Mouse (Mus musculus) midbrain, embryonic 14.5 days (tissue): ENCODE data around the gene Eif4g3. TPM values are rescaled to one million over a fixed set of nuclear protein-coding genes. Genes with fewer than 3 reads are reported as not detected.
A peak's percentile ranks its signal among the peaks of the same experiment; 100 is the strongest.

Experiments
- ATAC-seq: fragments of 200-750 bp; cut with Nextera tagmentation; 2 replicates; pipeline ENCODE4 v1.8.0; 2017; ENCODE audit warnings: moderate number of reproducible peaks, moderate library complexity; ENCODE audit not compliant: low FRiP score, low TSS enrichment
- DNase-seq: peaks from one replicate; pipeline ENCODE4 v3.0.0-alpha.2; 2015
- H3K27ac ChIP-seq: fragments of 300-500 bp; sonication (generic); replicated peaks from 2 replicates; pipeline ENCODE4 v1.5.1; 2014; ENCODE audit warnings: mild to moderate bottlenecking, low read depth, low read length, moderate library complexity
- H3K27me3 ChIP-seq: fragments of 300-500 bp; sonication (generic); 2 replicates; pipeline ENCODE4 v1.6.1; 2014; ENCODE audit warnings: low read length, control low read depth, mixed read lengths; ENCODE audit not compliant: control insufficient read depth, insufficient read depth
- H3K36me3 ChIP-seq: fragments of 300-500 bp; sonication (generic); 2 replicates; pipeline ENCODE4 v1.6.1; 2014; ENCODE audit warnings: low read length, control low read depth; ENCODE audit not compliant: control insufficient read depth, insufficient read depth
- H3K4me1 ChIP-seq: fragments of 300-500 bp; sonication (generic); 2 replicates; pipeline ENCODE4 v1.6.1; 2014; ENCODE audit warnings: mild to moderate bottlenecking, antibody characterized with exemption, low read length, control low read depth; ENCODE audit not compliant: control insufficient read depth, insufficient read depth
- H3K4me2 ChIP-seq: fragments of 300-500 bp; sonication (generic); 2 replicates; pipeline ENCODE4 v1.6.1; 2014; ENCODE audit warnings: mild to moderate bottlenecking, low read length, moderate library complexity
- H3K4me3 ChIP-seq: fragments of 300-500 bp; sonication (generic); replicated peaks from 2 replicates; pipeline ENCODE4 v1.5.1; 2014; ENCODE audit warnings: low read depth, low read length
- H3K9ac ChIP-seq: fragments of 300-500 bp; sonication (generic); replicated peaks from 2 replicates; pipeline ENCODE4 v1.6.1; 2014; ENCODE audit warnings: mild to moderate bottlenecking, low read length, moderate library complexity
- H3K9me3 ChIP-seq: fragments of 300-500 bp; sonication (generic); 2 replicates; pipeline ENCODE4 v1.6.1; 2016; ENCODE audit warnings: low read length, control low read depth, mixed read lengths; ENCODE audit not compliant: control insufficient read depth
- WGBS: fragments of 180-500 bp; shearing (Covaris S2); extraction: QIAGEN DNeasy Blood & Tissue Kit; methylation state at CpG from one replicate; pipeline ENCODE4 v1.1.7; 2014; 5-methylcytosine and 5-hydroxymethylcytosine counted together
- polyA plus RNA-seq: library from polyadenylated mRNA; unstranded; fragments of >200 nt; fragmentation: Nextera tagmentation; extraction: Ambion mirVana; gene quantifications from 2 replicates; pipeline ENCODE4 v1.2.1, GENCODE M21; 2014

Gene Eif4g3
- polyA plus RNA-seq, 1 experiment from 2014 or later: 63.0 TPM

DNA sequence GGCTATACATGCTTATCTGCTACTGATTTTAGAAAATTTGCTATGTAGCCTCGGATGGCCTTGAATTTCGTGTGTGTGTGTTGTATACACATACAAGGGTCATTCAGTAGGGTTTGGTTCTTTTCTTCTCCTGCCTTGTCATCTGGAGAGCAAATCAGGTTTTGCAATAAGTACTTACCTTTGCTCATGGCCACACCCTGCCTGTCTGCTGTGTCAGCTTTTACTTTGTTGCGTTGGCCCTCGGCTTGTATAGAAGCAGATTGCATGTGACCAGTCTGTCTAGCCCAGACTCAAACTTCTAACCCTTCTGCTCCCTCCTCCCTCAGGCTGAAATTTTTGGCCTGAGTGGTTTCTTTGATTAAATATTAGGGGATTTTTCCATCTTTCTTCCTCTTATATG lies 157.2 kb downstream of the Eif4g3 start:
- no peak overlapping the region for H3K4me3 ChIP-seq
- 93% methylated on average over 4 of the region's 4 CpGs for WGBS
- no peak overlapping the region for H3K9ac ChIP-seq
- H3K4me1 ChIP-seq: no peaks in the 10 kb centered on the region
- ATAC-seq (no peak), DNase-seq (no peak)
- H3K27ac ChIP-seq: no peak overlapping the region
- H3K9me3 ChIP-seq: no peaks in the 10 kb centered on the region
- H3K36me3 ChIP-seq: peaks cover 36% of the 10 kb centered on the region
- no peak overlapping the region for H3K4me2 ChIP-seq
- H3K27me3 ChIP-seq: no peaks in the 10 kb centered on the region

DNA sequence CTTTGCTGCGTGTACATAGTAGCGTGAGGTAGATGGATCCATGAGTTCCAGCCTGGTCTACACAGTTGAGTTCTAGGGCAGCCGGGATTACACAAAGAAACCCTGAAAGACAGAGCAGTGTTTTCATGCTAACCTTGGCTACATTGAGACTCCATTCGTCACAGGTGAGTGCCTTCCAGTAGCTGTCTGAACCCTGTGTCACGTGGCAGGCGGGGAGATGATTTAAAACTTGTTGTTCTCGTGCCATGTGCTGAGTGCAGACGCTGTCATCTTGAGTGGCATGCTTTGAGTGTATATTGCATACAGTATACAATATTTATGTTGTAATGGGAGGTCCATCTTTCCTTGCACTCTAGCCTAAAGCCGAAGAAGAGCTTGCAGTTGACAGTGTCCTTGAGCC lies 158.4 kb downstream of the Eif4g3 start:
- Histone ChIP-seq H3K4me2 (no peak overlapping the region), H3K4me3 (no peak overlapping the region), H3K4me1 (no peaks in the 10 kb centered on the region), H3K36me3 (peaks cover 41% of the 10 kb centered on the region), H3K27me3 (no peaks in the 10 kb centered on the region), H3K9me3 (no peaks in the 10 kb centered on the region), H3K27ac (no peak overlapping the region), H3K9ac (no peak overlapping the region)
- ATAC-seq (no peak), DNase-seq (no peak)
- 94% methylated on average over 9 of the region's 9 CpGs for WGBS

DNA sequence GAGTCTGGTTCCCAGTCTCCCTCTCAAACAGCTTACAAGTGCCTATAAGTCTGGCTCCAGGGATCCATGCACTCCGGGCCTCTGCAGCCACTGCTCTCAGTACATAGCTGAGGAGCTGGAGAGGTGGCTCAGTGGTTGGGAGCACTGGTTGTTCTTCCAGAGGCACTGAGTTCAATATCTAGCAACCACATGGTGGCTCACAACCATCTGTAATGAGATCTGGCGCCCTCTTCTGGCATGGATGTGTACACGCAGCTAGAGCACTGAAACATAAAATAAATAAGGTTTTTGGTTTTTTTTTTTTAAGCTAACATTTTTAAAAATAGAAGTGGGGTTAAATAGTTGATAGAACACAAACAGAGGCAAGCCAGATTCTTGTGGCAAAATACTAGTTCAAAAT lies 161.2 kb downstream of the Eif4g3 start:
- Histone ChIP-seq H3K9ac (no peak overlapping the region), H3K4me1 (no peaks in the 10 kb centered on the region), H3K4me3 (no peak overlapping the region), H3K27me3 (no peaks in the 10 kb centered on the region), H3K4me2 (no peak overlapping the region), H3K36me3 (peaks cover 59% of the 10 kb centered on the region), H3K9me3 (no peaks in the 10 kb centered on the region), H3K27ac (no peak overlapping the region)
- ATAC-seq: no peak
- WGBS: 46% methylated on average over 3 of the region's 3 CpGs
- DNase-seq: peak; percentile 57

DNA sequence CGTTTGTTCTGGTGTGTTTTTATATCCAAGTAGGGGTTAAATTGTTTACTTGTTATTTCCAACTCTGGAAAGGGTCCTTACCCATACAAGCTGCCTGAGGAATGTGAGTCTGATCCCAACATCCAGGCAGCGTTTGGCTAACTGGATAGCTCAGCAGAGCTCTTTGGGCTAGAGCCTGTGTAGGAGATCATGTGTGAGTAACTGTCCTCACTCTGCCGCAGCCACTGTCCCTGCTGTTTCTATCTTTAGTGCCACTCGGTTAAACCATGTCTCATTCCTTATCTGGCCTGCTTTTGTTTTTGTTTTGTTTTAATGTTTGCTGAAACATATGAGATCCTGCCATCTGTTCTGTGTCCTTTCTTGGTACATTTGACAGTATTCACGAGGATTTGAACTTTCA lies 168.1 kb downstream of the Eif4g3 start:
- H3K36me3 ChIP-seq: peaks cover 75% of the 10 kb centered on the region
- H3K9ac ChIP-seq: no peak overlapping the region

DNA sequence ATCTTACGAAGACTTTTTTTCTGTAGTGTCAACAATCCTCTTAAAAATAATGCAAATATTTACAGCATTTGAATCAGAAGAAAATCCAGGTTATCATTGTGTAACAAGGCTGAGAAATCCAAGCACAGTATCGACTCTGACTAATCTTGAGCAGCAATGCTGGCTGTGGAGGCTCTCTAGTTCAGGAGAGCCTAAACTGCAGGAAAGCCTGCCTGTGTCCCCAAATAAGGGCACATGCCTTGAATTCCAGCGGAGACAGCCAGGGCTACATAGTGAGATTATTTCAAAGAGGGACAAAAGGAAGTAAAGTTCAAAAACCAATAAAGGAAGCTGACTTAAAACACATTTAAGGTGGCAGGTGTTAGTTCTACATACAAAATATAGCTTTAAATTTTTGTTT lies 168.7 kb downstream of the Eif4g3 start:
- ATAC-seq: no peak
- peaks cover 5% of the 10 kb centered on the region; the same call in 1 of the 2 replicates for H3K4me1 ChIP-seq
- peaks cover 77% of the 10 kb centered on the region for H3K36me3 ChIP-seq
- no peak overlapping the region for H3K27ac ChIP-seq
- no peak overlapping the region for H3K4me3 ChIP-seq
- DNase-seq: no peak
- H3K4me2 ChIP-seq: no peak overlapping the region
- H3K9ac ChIP-seq: no peak overlapping the region
- WGBS: 84% methylated on average over 3 of the region's 3 CpGs
- H3K27me3 ChIP-seq: no peaks in the 10 kb centered on the region
- H3K9me3 ChIP-seq: no peaks in the 10 kb centered on the region

More for the DNA sequence above, 168.1 kb downstream of the Eif4g3 start:
- WGBS: 89% methylated on average over 5 of the region's 5 CpGs
- Histone ChIP-seq H3K27ac (no peak overlapping the region), H3K9me3 (no peaks in the 10 kb centered on the region), H3K4me2 (no peak overlapping the region), H3K4me3 (no peak overlapping the region), H3K4me1 (peaks cover 5% of the 10 kb centered on the region; the same call in 1 of the 2 replicates), H3K27me3 (no peaks in the 10 kb centered on the region)
- no peak for DNase-seq
- ATAC-seq: no peak

DNA sequence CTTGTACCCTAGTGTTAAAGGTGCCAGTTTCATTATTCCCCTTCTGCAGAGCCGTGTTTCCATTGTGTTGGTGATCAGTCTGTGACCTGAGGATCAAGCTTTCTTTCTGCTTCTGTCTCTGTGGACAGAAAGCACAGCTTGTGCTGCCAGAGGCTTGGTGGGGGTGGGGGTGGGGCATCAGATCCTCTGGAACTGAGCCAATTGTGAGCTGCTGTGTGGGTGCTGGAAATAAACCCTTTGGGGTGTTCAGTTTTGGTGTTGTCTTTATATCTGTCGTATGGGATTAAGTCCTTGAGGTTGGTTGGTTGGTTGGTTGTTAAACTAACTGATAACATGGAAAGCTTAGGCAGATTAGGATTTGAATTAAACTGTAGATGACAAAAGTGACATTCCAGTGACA lies 171.0 kb downstream of the Eif4g3 start:
- no peaks in the 10 kb centered on the region for H3K27me3 ChIP-seq
- peaks cover 5% of the 10 kb centered on the region; the same call in 1 of the 2 replicates for H3K4me1 ChIP-seq
- no peak overlapping the region for H3K4me2 ChIP-seq
- H3K4me3 ChIP-seq: no peak overlapping the region
- ATAC-seq (no peak), DNase-seq (peak; percentile 55)
- H3K9me3 ChIP-seq: no peaks in the 10 kb centered on the region
- H3K36me3 ChIP-seq: peaks cover 81% of the 10 kb centered on the region
- no peak overlapping the region for H3K9ac ChIP-seq
- H3K27ac ChIP-seq: peak overlapping the region; percentile 73
- WGBS: 9% methylated on average over 2 of the region's 2 CpGs

DNA sequence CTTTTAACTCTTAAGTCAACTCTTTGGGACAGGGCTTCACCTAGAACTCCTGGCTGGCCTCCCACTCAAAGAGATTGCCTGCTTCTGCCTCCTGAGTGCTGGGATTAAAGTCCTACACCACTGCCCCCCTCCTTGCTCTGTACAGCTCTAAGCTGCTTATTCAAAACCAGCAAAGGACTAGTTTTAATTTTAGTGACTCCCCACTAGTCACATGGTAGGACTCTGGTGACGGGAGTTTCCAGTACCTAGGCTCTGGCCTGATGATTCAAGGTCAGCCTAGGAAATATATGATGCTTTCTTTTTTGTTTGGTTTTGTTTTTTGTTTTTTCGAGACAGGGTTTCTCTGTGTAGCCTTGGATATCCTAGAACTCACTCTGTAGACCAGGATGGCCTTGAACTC lies 172.0 kb downstream of the Eif4g3 start:
- DNase-seq: no peak
- no peak overlapping the region for H3K4me3 ChIP-seq
- no peak overlapping the region for H3K9ac ChIP-seq
- WGBS: 96% methylated on average over 2 of the region's 2 CpGs
- ATAC-seq: no peak
- H3K4me1 ChIP-seq: peaks cover 5% of the 10 kb centered on the region; the same call in 1 of the 2 replicates
- no peaks in the 10 kb centered on the region for H3K9me3 ChIP-seq
- no peak overlapping the region for H3K27ac ChIP-seq
- H3K36me3 ChIP-seq: peaks cover 77% of the 10 kb centered on the region
- H3K27me3 ChIP-seq: no peaks in the 10 kb centered on the region
- no peak overlapping the region for H3K4me2 ChIP-seq

DNA sequence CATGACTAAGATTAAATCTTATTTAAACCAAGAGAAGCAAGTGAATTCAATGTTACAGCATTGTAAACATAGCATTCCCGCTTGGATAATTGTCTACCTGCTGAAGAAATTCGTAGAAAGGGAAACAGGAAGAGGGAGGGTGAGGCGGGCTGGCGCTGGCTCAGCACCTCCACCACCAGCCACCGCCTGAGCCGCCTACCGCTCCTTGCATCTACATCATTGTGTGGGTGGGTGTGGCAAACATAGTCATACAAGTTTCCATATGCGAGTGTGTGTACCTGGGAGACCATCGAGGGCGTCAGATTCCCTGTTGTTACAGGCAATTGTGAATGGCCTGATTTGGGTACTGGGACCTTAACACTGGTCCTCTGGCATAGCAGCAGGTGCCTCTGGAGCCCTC lies 173.7 kb downstream of the Eif4g3 start:
- H3K36me3 ChIP-seq: peaks cover 80% of the 10 kb centered on the region
- no peak for ATAC-seq
- WGBS: 95% methylated on average over 10 of the region's 10 CpGs

DNA sequence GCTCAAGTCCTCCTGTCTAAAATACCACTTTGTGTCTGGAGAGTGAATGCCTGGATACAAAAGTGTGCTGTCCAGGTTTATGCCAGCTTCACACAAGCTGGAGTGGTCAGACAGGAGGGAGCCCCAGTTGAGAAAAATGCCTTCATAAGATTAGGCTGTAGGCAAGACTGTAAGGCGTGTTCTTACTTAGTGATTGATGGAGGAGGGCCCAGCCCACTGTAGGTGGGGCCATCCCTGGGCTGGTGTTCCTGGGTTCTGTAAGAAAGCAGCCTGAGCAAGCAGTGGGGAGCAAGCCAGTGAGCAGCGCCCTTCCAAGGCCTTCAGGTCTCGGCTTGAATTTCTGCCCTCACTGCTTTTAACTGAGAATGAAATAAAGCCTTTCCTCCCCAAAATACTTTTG lies 175.3 kb downstream of the Eif4g3 start:
- no peak overlapping the region for H3K4me2 ChIP-seq
- no peak for DNase-seq
- H3K9me3 ChIP-seq: no peaks in the 10 kb centered on the region
- peaks cover 5% of the 10 kb centered on the region; the same call in 1 of the 2 replicates for H3K4me1 ChIP-seq
- no peaks in the 10 kb centered on the region for H3K27me3 ChIP-seq
- 86% methylated on average over 3 of the region's 3 CpGs for WGBS
- ATAC-seq: no peak
- no peak overlapping the region for H3K9ac ChIP-seq
- H3K27ac ChIP-seq: no peak overlapping the region
- H3K4me3 ChIP-seq: no peak overlapping the region
- peaks cover 85% of the 10 kb centered on the region for H3K36me3 ChIP-seq

More for the DNA sequence above, 173.7 kb downstream of the Eif4g3 start:
- Histone ChIP-seq H3K4me1 (peaks cover 5% of the 10 kb centered on the region; the same call in 1 of the 2 replicates), H3K4me3 (no peak overlapping the region), H3K9me3 (no peaks in the 10 kb centered on the region), H3K4me2 (no peak overlapping the region), H3K9ac (no peak overlapping the region), H3K27me3 (no peaks in the 10 kb centered on the region), H3K27ac (no peak overlapping the region)
- no peak for DNase-seq
